Mouse (Mus musculus): ENCODE measurements around the gene Krtap9-1.
"Not testable (repeated sequence)": the region's sequence is repeated elsewhere in the genome, so short reads cannot be mapped to it uniquely, and the experiment has no call there.

Krtap9-1 gene

GRCm38 (mm10) chr11:99873089-99873488 lies at the start of gene Krtap9-1:
Gene Krtap9-1, plus strand, starts transcription at chr11:99873389.
- not testable (repeated sequence) for DNase-seq (ENCODE audit: low read depth)

GRCm38 (mm10) chr11:99837966-99838365 lies 35.2 kb upstream of the Krtap9-1 start, which contains the start of gene 2300003K06Rik:
Gene 2300003K06Rik, minus strand, starts transcription at chr11:99838066.
- DNase-seq (ENCODE audit: low read depth), result no peak

GRCm38 (mm10) chr11:99842185-99842584 lies 31.0 kb upstream of the Krtap9-1 start:
- no peak for DNase-seq (ENCODE audit: low read depth)

- DNase-seq (ENCODE audit: low read depth), result no peak
Observed at GRCm38 (mm10) chr11:99846746-99847145, 26.4 kb upstream of the Krtap9-1 start.

- DNase-seq (ENCODE audit: low read depth), result no peak
Observed at GRCm38 (mm10) chr11:99851508-99851907, 21.7 kb upstream of the Krtap9-1 start, which contains the start of gene Krtap4-16. Gene Krtap4-16, minus strand, starts transcription at chr11:99851608.

GRCm38 (mm10) chr11:99854121-99854520 lies 19.1 kb upstream of the Krtap9-1 start:
- DNase-seq (ENCODE audit: low read depth), result no peak

GRCm38 (mm10) chr11:99857617-99858016 lies 15.6 kb upstream of the Krtap9-1 start, which contains the start of gene Gm11568:
Gene Gm11568, plus strand, starts transcription at chr11:99857917.
- no peak for DNase-seq (ENCODE audit: low read depth)

GRCm38 (mm10) chr11:99858761-99859160 lies 14.4 kb upstream of the Krtap9-1 start:
- no peak for DNase-seq (ENCODE audit: low read depth)

GRCm38 (mm10) chr11:99864176-99864575 lies 9.0 kb upstream of the Krtap9-1 start, which contains the start of gene Gm11559:
Gene Gm11559, plus strand, starts transcription at chr11:99864476.
- not testable (repeated sequence) for DNase-seq (ENCODE audit: low read depth)

- not testable (repeated sequence) for DNase-seq (ENCODE audit: low read depth)
Observed at GRCm38 (mm10) chr11:99878887-99879286, 5.7 kb downstream of the Krtap9-1 start, which contains the start of gene Gm11567. Gene Gm11567, plus strand, starts transcription at chr11:99879187.

GRCm38 (mm10) chr11:99907620-99908019 lies 34.4 kb downstream of the Krtap9-1 start, which contains the start of gene Krtap31-1:
Gene Krtap31-1, plus strand, starts transcription at chr11:99907920.
- DNase-seq (ENCODE audit: low read depth), result no peak

- no peak for DNase-seq (ENCODE audit: low read depth)
Observed at GRCm38 (mm10) chr11:99914451-99914850, 41.3 kb downstream of the Krtap9-1 start, which contains the start of gene Gm11565. Gene Gm11565, plus strand, starts transcription at chr11:99914751.

Data from c-Kit-positive CD71-negative TER-119-negative erythroid progenitor cells, embryonic 14.5 days (primary cell).